Mouse (Mus musculus): ENCODE measurements at regions not wholly inside any gene's neighbourhood (a gene's known extent, or its start where the extent isn't known, plus 50 kb on each side); places are given as distances from the start of the nearest gene placed in this dataset.

- no peak for ATAC-seq (replicated peaks; ENCODE audit: low FRiP score, low TSS enrichment, poor library complexity, severe bottlenecking)
These were observed 138.1 kb upstream of the Slit3 start for GRCm38 (mm10) chr11:34982775-34983457.

- ATAC-seq (replicated peaks; ENCODE audit: low FRiP score, low TSS enrichment, poor library complexity, severe bottlenecking), result no peak
These were observed 140.8 kb upstream of the Slit3 start for GRCm38 (mm10) chr11:34980210-34980609.

- ATAC-seq (replicated peaks; ENCODE audit: low FRiP score, low TSS enrichment, poor library complexity, severe bottlenecking), result no peak
These were observed 143.2 kb upstream of the Slit3 start for GRCm38 (mm10) chr11:34977861-34978260.

- ATAC-seq (replicated peaks; ENCODE audit: low FRiP score, low TSS enrichment, poor library complexity, severe bottlenecking), result no peak
These were observed 142.4 kb upstream of the Spdl1 start for GRCm38 (mm10) chr11:34975771-34976302.

GRCm38 (mm10) chr11:34973467-34973921 is 140.1 kb upstream of the Spdl1 start:
- ATAC-seq (replicated peaks; ENCODE audit: low FRiP score, low TSS enrichment, poor library complexity, severe bottlenecking), result no peak

- no peak for ATAC-seq (replicated peaks; ENCODE audit: low FRiP score, low TSS enrichment, poor library complexity, severe bottlenecking)
These were observed 139.6 kb upstream of the Spdl1 start for GRCm38 (mm10) chr11:34973012-34973411.

- ATAC-seq (replicated peaks; ENCODE audit: low FRiP score, low TSS enrichment, poor library complexity, severe bottlenecking), result no peak
These were observed 125.8 kb upstream of the Spdl1 start for GRCm38 (mm10) chr11:34959291-34959690.

- ATAC-seq (replicated peaks; ENCODE audit: low FRiP score, low TSS enrichment, poor library complexity, severe bottlenecking), result no peak
These were observed 108.3 kb upstream of the Spdl1 start for GRCm38 (mm10) chr11:34941486-34942456.

GRCm38 (mm10) chr11:34940151-34940550 is 106.7 kb upstream of the Spdl1 start:
- ATAC-seq (replicated peaks; ENCODE audit: low FRiP score, low TSS enrichment, poor library complexity, severe bottlenecking), result no peak

GRCm38 (mm10) chr11:34939002-34939401 is 105.6 kb upstream of the Spdl1 start:
- ATAC-seq (replicated peaks; ENCODE audit: low FRiP score, low TSS enrichment, poor library complexity, severe bottlenecking), result no peak

- ATAC-seq (replicated peaks; ENCODE audit: low FRiP score, low TSS enrichment, poor library complexity, severe bottlenecking), result no peak
These were observed 98.8 kb upstream of the Spdl1 start for GRCm38 (mm10) chr11:34932191-34932590.

- ATAC-seq (replicated peaks; ENCODE audit: low FRiP score, low TSS enrichment, poor library complexity, severe bottlenecking), result no peak
These were observed 83.7 kb upstream of the Spdl1 start for GRCm38 (mm10) chr11:34917175-34917574.

- ATAC-seq (replicated peaks; ENCODE audit: low FRiP score, low TSS enrichment, poor library complexity, severe bottlenecking), result no peak
These were observed 76.4 kb upstream of the Spdl1 start for GRCm38 (mm10) chr11:34909841-34910240.

GRCm38 (mm10) chr11:34904271-34904670 is 70.8 kb upstream of the Spdl1 start:
- no peak for ATAC-seq (replicated peaks; ENCODE audit: low FRiP score, low TSS enrichment, poor library complexity, severe bottlenecking)

- ATAC-seq (replicated peaks; ENCODE audit: low FRiP score, low TSS enrichment, poor library complexity, severe bottlenecking), result peak; percentile 44; the same call in 1 of the 2 replicates
These were observed 66.0 kb upstream of the Spdl1 start for GRCm38 (mm10) chr11:34899400-34899799.

- no peak for ATAC-seq (replicated peaks; ENCODE audit: low FRiP score, low TSS enrichment, poor library complexity, severe bottlenecking)
These were observed 62.2 kb upstream of the Spdl1 start for GRCm38 (mm10) chr11:34895624-34896023.

- ATAC-seq (replicated peaks; ENCODE audit: low FRiP score, low TSS enrichment, poor library complexity, severe bottlenecking), result no peak
These were observed 55.1 kb upstream of the Spdl1 start for GRCm38 (mm10) chr11:34888374-34889136.

GRCm38 (mm10) chr11:34887587-34887986 is 54.1 kb upstream of the Spdl1 start:
- no peak for ATAC-seq (replicated peaks; ENCODE audit: low FRiP score, low TSS enrichment, poor library complexity, severe bottlenecking)

All from megakaryocyte-erythroid progenitor cell, adult 5-6 weeks (primary cell).